Mouse (Mus musculus) liver, adult (tissue): ENCODE measurements around the gene Fnip2.

Source experiments
- GATA4 ChIP-seq: IDR thresholded peaks from 2 replicates; pipeline ENCODE4 v1.6.1; 2014; ENCODE audit warnings: mild to moderate bottlenecking, low read length; ENCODE audit not compliant: insufficient replicate concordance

Gene Fnip2

DNA sequence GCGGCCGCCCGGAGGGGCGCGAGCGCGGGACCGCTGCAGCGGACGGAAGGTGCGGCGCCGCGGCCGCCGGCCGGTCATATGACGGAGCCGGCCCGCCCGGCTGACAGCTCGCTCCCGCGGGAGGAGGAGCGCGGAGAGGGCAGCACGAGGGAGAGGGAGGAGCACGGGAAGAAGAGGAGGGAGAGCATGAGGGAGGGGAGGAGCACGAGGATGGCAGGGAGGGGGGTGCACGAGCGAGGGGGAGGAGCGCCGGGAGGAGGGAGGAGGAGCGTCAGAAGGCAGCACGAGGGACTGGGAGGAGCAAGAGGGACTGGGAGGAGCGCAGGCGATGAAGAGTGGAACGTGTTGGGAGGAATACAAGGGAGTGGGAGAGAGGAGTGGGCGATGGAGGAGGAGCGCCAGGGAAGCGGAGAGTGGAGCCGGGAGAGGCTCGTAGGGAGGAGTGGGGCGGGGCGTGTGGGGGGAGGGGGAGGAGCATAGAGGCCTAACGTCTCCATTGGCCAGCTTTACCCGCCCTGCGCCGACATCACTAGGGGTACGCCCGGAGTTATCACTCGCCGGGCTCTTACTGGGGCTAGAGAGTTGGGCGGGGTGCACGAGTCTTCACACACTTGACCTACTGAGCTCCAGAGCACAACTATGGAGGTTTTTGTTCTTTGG, at the start of gene Fnip2:
TSS of gene Fnip2 (minus strand) at position 94 of the 660 bp plus-strand sequence.
- TF ChIP-seq GATA4 = no peak

DNA sequence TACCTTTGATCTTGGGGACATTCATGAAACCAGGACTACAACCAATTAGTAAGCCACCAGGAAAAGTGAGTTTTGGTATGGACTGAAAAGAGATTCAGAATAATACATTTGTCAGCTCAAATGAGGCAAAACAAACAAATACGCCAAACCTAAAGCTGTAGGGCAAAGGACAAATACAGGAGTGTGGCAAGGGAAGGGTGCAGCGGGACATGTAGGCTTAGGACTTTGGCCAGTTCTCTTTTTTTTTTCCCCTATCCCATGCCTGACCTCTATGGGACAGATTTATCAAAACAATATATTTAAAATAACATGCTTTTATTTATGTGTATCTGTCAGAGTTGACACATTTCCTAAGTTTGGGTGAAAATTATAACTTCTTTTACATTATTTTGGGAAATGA, 42.3 kb upstream of the Fnip2 start:
- no peak for TF ChIP-seq GATA4

DNA sequence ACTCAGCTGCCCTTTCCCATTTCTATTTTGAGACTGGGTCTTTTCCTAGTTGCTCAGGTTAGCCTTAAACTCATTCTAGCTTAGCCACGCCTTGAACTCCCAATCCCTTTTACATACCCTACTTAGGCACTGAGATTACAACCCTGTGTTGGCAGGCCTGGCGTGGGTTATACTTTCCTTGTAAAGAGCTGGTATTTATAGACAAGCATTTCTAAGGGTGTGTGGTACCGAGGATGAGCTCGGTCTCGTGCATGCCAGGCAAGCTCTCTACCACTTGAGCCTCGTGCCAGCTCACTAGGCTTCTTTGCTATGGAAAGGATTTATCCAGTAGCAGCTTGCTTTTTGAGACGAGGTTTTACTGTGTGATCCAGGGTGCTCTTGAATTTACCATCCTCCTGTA, 27.9 kb upstream of the Fnip2 start:
- no peak for TF ChIP-seq GATA4

DNA sequence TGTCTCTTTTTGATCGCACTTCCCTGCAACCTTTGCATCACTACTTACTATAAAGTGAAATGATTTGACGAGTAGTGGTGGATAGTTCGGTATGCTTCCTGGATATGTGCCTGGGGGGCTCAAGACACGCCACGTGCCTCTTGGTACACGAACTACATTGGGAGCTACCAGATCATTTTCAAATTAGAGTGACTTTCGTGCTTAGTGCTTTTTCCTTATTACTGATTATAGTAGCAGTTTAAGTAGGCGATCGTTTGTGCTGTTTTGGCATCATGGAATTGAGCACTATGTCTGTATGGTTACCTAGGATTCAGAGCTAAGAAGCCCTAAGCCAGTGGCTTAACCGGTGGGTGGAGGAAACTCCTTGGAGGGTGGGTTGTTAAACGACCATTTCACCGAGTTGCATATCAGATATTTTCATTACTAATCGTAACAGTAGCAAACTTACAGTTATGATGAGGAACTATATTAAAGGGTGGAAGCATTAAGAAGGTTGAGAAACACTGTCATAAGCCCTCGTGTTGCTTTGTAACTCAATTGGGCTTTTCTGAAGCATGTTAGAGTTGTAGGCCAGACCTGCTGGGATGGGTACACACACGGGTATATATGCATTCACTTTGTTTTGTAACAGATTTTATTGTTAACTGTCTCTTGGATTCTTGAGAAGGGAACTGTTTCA, 24.3 kb upstream of the Fnip2 start:
- TF ChIP-seq GATA4 = no peak

DNA sequence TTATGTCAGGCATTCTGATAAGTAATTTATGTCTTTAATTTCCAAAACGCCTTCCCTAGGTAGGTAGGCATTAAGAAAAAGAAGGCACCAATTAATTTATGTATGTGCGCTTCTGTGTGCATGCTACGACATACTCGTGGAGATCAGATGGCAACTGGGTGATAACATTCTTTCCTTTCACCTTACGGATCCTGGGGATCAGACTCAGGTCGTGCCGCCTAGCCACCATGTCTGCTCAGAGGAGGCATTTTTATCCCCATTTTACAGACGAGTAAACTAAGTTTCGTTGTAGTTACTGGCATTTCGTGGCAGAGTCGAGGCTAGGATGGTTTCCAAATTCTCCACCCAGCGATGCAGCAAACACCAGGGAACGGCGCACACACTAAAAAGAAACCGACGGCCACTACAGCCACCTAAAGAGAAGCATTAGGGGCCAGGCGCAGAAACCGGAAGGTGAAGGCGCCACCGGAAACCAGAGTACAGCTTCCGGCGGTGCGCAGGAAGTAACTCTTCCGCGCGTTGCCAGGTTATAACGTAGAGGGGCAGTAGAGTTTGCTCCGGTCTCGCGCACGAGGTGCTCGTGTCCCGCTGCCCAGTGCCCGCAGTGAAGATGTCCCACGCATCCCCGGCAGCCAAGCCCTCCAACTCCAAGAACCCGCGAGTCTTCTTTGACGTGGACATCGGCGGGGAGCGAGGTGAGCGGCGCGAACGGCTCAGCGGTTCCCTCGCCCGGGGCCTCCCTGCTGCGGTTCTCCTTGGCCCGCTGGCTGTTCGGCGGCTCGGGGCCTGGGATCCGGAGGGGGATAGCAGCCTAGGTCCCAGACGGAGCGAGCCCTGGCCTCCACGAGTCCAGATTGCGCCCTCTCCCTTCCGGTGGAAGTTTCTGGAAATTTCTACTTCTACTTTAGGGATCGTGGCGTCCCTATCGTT, 23.5 kb upstream of the Fnip2 start, which contains the start of gene Ppid:
TSS of gene Ppid (plus strand) at position 480 of the 930 bp plus-strand sequence.
- peak; percentile 32; the same call in 1 of the 2 replicates for TF ChIP-seq GATA4

DNA sequence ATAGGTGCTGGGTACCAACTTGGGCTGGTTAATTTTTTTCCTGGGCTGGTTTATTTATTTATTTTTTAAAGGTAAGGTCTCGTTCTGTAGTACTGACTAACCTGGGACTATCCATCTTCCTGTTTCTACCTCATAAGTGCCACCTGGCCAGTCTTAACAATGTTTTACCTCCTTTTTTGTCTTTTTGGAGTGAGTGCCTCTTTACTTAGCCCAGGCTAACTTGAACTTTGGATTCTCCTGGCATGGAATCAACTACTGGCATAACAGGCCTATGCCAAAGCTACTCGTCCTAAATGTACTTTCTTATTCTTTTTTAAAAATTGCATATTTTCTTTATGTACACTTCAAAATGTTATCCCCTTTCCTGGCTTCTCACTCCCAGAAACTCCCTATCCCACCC, 22.1 kb upstream of the Fnip2 start:
- TF ChIP-seq GATA4 = no peak

DNA sequence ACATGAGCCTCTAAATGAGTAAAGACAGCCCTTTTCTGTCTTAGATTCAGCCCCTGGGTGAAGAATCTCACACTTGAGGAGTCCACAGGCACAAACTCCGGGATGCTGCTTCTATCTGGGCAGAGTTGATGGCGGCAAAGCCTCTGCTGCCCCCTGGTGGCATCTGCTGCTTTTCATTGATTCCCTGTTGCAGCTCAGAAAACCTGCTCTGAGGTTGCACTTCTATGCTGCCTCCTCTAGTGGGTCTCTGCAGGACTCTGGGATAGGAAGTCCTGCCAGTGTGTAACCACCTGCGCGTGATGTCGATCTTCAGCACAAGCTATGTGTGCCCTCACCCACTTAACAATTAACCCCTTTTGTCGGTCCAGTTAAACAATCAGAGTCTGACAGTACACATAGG, 19.2 kb upstream of the Fnip2 start:
- TF ChIP-seq GATA4 = no peak

DNA sequence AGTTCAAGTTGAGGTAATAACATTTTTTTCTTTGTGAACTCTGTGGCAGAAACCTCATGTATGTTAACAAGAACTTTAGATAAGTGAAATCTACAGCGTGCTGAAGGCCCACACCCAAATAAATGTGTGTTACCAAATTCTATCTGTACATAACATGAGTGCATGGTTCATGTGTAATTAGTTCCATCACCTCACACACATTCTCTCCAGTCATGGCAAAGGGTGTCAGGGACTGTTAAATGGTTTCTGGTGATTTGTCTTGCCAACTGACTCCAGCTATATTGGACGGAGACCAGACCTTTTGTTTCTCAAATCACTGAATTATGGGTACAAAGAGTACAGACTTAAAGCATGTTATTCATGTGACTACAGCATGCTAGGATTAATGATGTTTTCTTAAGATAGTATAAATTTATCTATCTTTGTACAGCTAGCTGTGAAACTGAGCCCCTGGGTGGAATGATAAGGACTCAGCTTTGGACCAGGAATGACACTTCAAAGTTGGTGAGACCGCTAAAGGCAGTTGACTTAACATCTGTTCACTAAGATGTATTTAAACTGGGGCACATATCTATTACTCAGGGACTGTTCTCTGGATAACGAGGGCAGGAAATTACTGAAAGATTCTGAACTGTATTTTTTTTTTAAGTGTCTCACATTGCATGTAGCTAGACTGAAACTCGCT, 12.4 kb upstream of the Fnip2 start:
- TF ChIP-seq GATA4 = no peak

DNA sequence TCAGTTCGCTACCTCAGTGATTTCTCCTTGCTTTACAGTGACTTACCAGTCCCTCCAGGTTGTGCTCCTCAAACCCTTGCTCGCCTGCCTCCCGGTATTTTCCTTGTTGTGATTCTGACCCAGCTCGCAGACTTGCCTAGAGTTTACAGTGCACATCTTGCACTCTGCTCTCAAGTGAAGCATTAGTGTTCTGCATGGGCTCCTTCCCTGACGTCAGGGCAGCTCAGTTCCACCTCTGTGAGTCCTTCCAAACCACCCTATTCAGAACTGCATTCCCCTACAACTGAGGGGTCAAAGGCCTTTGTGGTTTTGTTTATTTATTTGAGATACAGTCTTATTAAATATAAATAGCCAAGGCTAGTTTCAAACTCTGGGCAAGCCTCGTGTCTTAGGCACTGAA, 10.6 kb upstream of the Fnip2 start:
- no peak for TF ChIP-seq GATA4

DNA sequence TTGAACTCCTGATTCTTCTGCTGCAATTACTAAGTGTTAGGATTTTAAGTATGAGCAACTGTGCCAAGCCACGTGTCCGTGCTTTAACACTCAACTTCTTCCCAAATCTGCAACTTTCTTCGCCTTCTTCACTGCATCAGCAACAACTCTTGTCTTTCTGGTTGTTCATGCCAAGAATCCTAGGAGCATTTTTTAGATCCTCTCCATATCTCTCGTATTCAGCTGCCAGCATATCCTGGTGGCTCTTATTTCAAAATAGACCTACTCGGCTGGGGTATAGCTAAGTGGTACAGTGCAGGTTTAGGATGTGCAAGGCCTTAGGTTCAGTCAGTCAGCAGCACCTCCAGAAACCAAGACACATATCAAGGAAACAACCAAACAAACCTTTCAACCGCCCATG, 10.0 kb upstream of the Fnip2 start:
- TF ChIP-seq GATA4 = no peak

DNA sequence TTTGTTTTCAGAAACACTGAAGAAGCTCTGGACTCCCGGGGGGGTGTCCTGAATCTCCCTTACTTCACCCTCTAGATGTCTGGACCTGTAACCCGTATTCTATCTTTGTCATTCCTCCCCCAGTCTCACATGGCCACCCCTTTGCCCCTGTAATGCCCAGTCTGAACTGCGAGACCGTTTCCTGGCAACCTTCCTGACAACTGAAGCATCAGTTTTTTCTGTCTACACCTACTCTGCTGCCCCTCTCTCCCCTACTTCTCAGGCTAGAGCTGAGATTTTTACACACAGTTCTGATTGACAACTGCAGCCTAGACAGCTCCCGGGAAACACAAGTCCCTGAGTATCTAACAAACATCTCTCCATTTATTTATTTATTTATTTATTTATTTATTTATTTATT, 9.3 kb upstream of the Fnip2 start:
- TF ChIP-seq GATA4 = no peak

DNA sequence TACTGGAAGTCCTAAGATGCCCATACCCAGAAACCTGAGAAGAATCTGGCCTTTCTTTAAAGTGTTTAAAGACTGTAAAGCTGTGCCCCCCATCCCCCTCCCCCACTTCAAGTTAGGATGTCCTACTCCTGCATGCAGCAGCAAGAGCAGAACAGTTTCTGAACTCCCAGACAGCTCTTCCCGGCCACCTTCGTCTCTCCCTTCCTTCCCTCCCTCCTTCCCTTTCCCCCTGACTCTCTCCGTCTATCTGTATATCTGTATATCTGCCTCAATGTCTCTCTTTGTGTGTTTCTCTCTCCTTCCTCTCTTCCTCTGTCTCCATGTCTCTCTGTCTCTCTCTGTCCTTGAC, 8.8 kb upstream of the Fnip2 start:
- no peak for TF ChIP-seq GATA4

DNA sequence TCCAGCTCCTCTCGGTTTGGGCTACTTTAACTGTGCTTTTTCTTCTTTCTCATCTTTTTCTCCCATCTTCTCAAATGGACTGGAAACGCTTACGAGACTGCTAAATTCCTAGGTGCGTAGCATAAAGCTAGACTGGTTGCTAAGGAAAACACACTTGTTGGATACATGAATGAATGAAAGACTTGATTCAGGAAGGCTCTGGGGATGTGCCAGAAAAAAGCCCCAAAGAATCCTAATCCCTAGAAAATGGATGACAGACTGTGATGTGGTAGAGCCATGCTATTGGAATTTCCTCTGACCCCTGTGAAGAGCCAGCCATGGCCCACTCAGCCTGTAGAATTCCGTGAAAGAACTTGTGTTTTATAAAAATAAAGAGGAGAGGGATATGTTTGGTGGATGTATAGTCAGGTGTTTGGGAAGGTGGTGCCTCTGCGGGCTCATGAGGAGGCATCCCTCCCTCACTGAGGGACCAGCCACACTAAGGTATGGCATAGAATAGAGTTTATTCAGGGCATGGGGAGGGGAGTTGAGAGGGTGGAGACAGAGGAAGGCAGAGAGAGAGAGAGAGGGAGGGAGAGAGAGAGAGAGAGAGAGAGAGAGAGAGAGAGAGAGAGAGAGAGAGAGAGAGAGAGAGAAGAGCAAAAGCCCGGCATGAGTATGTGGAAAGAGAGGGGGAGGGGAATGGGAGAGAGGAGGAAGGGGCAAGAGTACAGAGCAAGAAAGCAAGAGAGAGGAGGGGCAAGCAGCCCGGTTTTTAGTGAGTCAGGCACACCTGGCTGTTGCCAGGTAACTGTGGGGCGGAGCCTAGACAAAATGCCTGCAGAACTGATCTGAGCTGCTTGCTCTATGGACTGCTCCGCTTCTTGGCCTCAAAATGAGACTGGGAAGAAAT, 8.2 kb upstream of the Fnip2 start:
- TF ChIP-seq GATA4 = no peak

DNA sequence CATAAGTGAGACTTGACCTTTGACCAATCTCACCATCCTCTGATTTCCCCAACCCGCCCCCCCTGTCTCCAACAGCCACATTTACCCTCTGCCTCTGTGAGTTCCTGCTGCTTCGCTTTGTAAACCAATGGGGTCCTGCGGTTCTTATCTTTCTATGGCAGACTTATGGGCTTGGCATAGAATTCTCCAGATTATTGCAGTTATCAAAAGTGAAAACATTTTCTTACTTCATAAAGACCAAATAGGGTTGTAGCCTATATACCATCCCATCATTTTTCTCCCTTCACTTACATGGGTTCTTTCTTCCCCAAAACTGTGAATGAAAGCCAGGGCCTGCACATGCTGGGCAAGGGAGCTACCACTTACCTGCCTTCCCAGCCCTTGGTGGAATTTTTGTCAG, 6.7 kb upstream of the Fnip2 start:
- no peak for TF ChIP-seq GATA4
